Mouse (Mus musculus) MEL (cell line): ENCODE measurements around the gene Gadd45gip1. TPM values are rescaled to one million over a fixed set of nuclear protein-coding genes. Genes with fewer than 3 reads are reported as not detected.
A peak's percentile ranks its signal among the peaks of the same experiment; 100 is the strongest.

Source experiments
- DNase-seq: peaks from one replicate; pipeline ENCODE4 v3.0.0; 2011; ENCODE audit warnings: low read depth, low spot score
- H3K27ac ChIP-seq: 2 replicates; pipeline ENCODE4 v1.5.1; 2012; ENCODE audit warnings: low read depth, mild to moderate bottlenecking, control low read depth, low read length, moderate library complexity; ENCODE audit not compliant: control insufficient read depth
- H3K27me3 ChIP-seq, 2 experiments: fragments of 150-350 bp in 1 of 2; sonication (generic) in 1 of 2; 2 replicates each; pipeline ENCODE4 v1.6.1; 2012; ENCODE audit warnings: low read length in 2 of 2, mild to moderate bottlenecking in 2 of 2, improper control_type of control experiment in 1 of 2, moderate library complexity in 1 of 2; ENCODE audit not compliant: insufficient read depth in 2 of 2, control insufficient read depth in 1 of 2
- H3K36me3 ChIP-seq, 2 experiments: 2 replicates each; pipeline ENCODE4 v1.6.1; 2012 to 2014; ENCODE audit warnings: low read length in 2 of 2, improper control_type of control experiment in 1 of 2, inconsistent platforms in 1 of 2, mild to moderate bottlenecking in 1 of 2; ENCODE audit not compliant: insufficient read depth in 2 of 2, control insufficient read depth in 1 of 2
- H3K4me1 ChIP-seq, 2 experiments: fragments of 150-350 bp in 1 of 2; sonication (generic) in 1 of 2; 2 replicates each; pipeline ENCODE4 v1.6.1; 2012; ENCODE audit warnings: low read length in 2 of 2, improper control_type of control experiment in 1 of 2, mild to moderate bottlenecking in 1 of 2; ENCODE audit not compliant: insufficient read depth in 2 of 2, control insufficient read depth in 1 of 2
- H3K4me3 ChIP-seq, 2 experiments: fragments of 150-350 bp in 1 of 2; sonication (generic) in 1 of 2; 2 replicates each; pipeline ENCODE4 v1.5.1; 2012; ENCODE audit warnings: low read depth in 2 of 2, low read length in 2 of 2, mild to moderate bottlenecking in 2 of 2, moderate library complexity in 2 of 2, control low read depth in 1 of 2, improper control_type of control experiment in 1 of 2; ENCODE audit not compliant: control insufficient read depth in 1 of 2, insufficient read depth in 1 of 2
- H3K79me2 ChIP-seq: 2 replicates; pipeline ENCODE4 v1.6.1; 2012; ENCODE audit warnings: mild to moderate bottlenecking, low read length, moderate library complexity; ENCODE audit not compliant: control insufficient read depth, poor library complexity, insufficient read depth
- H3K9ac ChIP-seq: 2 replicates; pipeline ENCODE4 v1.6.1; 2012; ENCODE audit warnings: low read depth, mild to moderate bottlenecking, control low read depth, low read length, moderate library complexity; ENCODE audit not compliant: control insufficient read depth, poor library complexity, severe bottlenecking
- H3K9me3 ChIP-seq: fragments of 150-350 bp; sonication (generic); replicated peaks from 2 replicates; pipeline ENCODE4 v1.6.1; 2012; ENCODE audit warnings: mild to moderate bottlenecking, low read length, improper control_type of control experiment, moderate library complexity; ENCODE audit not compliant: insufficient read depth
- BHLHE40 ChIP-seq: IDR thresholded peaks from 2 replicates; pipeline ENCODE4 v1.6.1; 2012; ENCODE audit warnings: low read depth, mild to moderate bottlenecking, inconsistent platforms, low read length, improper control_type of control experiment, borderline replicate concordance
- CTCF ChIP-seq, 3 experiments: IDR thresholded peaks in 2 of 3; conservative IDR thresholded peaks in 1 of 3; 2 replicates each; pipeline ENCODE4 v1.5.1; 2011 to 2012; ENCODE audit warnings: low read length in 3 of 3, low read depth in 2 of 3, mild to moderate bottlenecking in 2 of 3, improper control_type of control experiment in 1 of 3, inconsistent platforms in 1 of 3, mixed read lengths in 1 of 3, moderate library complexity in 1 of 3; ENCODE audit not compliant: control insufficient read depth in 1 of 3, insufficient read depth in 1 of 3, poor library complexity in 1 of 3, severe bottlenecking in 1 of 3
- ELF1 ChIP-seq: IDR thresholded peaks from 2 replicates; pipeline ENCODE4 v1.6.1; 2014; ENCODE audit warnings: low read depth, mild to moderate bottlenecking, inconsistent platforms, low read length, improper control_type of control experiment, moderate library complexity
- EP300 ChIP-seq, 2 experiments: IDR thresholded peaks; 2 replicates each; pipeline ENCODE4 v1.6.1; 2011; ENCODE audit warnings: improper control_type of control experiment in 2 of 2, low read length in 2 of 2, low read depth in 1 of 2, mild to moderate bottlenecking in 1 of 2
- ETS1 ChIP-seq: IDR thresholded peaks from 2 replicates; pipeline ENCODE4 v1.6.1; 2012; ENCODE audit warnings: low read depth, mild to moderate bottlenecking, inconsistent platforms, low read length, improper control_type of control experiment, moderate library complexity
- GABPA ChIP-seq: IDR thresholded peaks from 2 replicates; pipeline ENCODE4 v1.6.1; 2012; ENCODE audit warnings: low read depth, mild to moderate bottlenecking, inconsistent platforms, low read length, improper control_type of control experiment, moderate library complexity
- GATA1 ChIP-seq: IDR thresholded peaks from 2 replicates; pipeline ENCODE4 v1.6.1; 2011; ENCODE audit warnings: low read depth, low read length, improper control_type of control experiment
- HCFC1 ChIP-seq: IDR thresholded peaks from 2 replicates; pipeline ENCODE4 v1.6.1; 2012; ENCODE audit warnings: low read depth, mild to moderate bottlenecking, inconsistent platforms, low read length, improper control_type of control experiment, moderate library complexity
- MAX ChIP-seq: IDR thresholded peaks from 2 replicates; pipeline ENCODE4 v1.6.1; 2011; ENCODE audit warnings: low read length, improper control_type of control experiment
- MAZ ChIP-seq: IDR thresholded peaks from 2 replicates; pipeline ENCODE4 v1.6.1; 2012; ENCODE audit warnings: low read depth, mild to moderate bottlenecking, inconsistent platforms, low read length, improper control_type of control experiment
- MYB ChIP-seq: IDR thresholded peaks from 2 replicates; pipeline ENCODE4 v1.6.1; 2011; ENCODE audit warnings: mild to moderate bottlenecking, low read depth, low read length, improper control_type of control experiment
- MYC ChIP-seq: IDR thresholded peaks from 2 replicates; pipeline ENCODE4 v1.6.1; 2011; ENCODE audit warnings: low read depth, mild to moderate bottlenecking, low read length, improper control_type of control experiment, moderate library complexity
- NELFE ChIP-seq: IDR thresholded peaks from 2 replicates; pipeline ENCODE4 v1.6.1; 2011; ENCODE audit warnings: low read depth, low read length, improper control_type of control experiment
- NRF1 ChIP-seq: IDR thresholded peaks from 2 replicates; pipeline ENCODE4 v1.6.1; 2014; ENCODE audit warnings: low read depth, mild to moderate bottlenecking, inconsistent platforms, low read length, improper control_type of control experiment, moderate library complexity; ENCODE audit not compliant: poor library complexity, insufficient read depth, severe bottlenecking
- POLR2A ChIP-seq, 2 experiments: IDR thresholded peaks; 2 replicates each; pipeline ENCODE4 v1.6.1; 2011 to 2012; ENCODE audit warnings: low read length in 2 of 2, mild to moderate bottlenecking in 2 of 2, control low read depth in 1 of 2, improper control_type of control experiment in 1 of 2, low read depth in 1 of 2, moderate library complexity in 1 of 2; ENCODE audit not compliant: control insufficient read depth in 1 of 2, insufficient read depth in 1 of 2, poor library complexity in 1 of 2
- RAD21 ChIP-seq: IDR thresholded peaks from 2 replicates; pipeline ENCODE4 v1.6.1; 2011; ENCODE audit warnings: mild to moderate bottlenecking, low read depth, low read length, improper control_type of control experiment
- RCOR1 ChIP-seq: IDR thresholded peaks from 2 replicates; pipeline ENCODE4 v1.6.1; 2012; ENCODE audit warnings: low read depth, mild to moderate bottlenecking, inconsistent platforms, low read length, improper control_type of control experiment
- SIN3A ChIP-seq: IDR thresholded peaks from 2 replicates; pipeline ENCODE4 v1.6.1; 2012; ENCODE audit warnings: low read length, improper control_type of control experiment, inconsistent platforms
- SMC3 ChIP-seq: IDR thresholded peaks from 2 replicates; pipeline ENCODE4 v1.6.1; 2011; ENCODE audit warnings: low read depth, low read length, improper control_type of control experiment
- TBP ChIP-seq: IDR thresholded peaks from 2 replicates; pipeline ENCODE4 v1.8.0; 2011; ENCODE audit warnings: low read depth, low read length, improper control_type of control experiment
- UBTF ChIP-seq: IDR thresholded peaks from 2 replicates; pipeline ENCODE4 v1.6.1; 2012; ENCODE audit warnings: low read depth, mild to moderate bottlenecking, inconsistent platforms, low read length, improper control_type of control experiment, moderate library complexity, borderline replicate concordance; ENCODE audit not compliant: insufficient read depth
- USF1 ChIP-seq: IDR thresholded peaks from 2 replicates; pipeline ENCODE4 v1.6.1; 2014; ENCODE audit warnings: low read depth, mild to moderate bottlenecking, inconsistent platforms, low read length, improper control_type of control experiment, moderate library complexity
- ZC3H11A ChIP-seq: IDR thresholded peaks from 2 replicates; pipeline ENCODE4 v1.6.1; 2012; ENCODE audit warnings: low read depth, mild to moderate bottlenecking, inconsistent platforms, low read length, improper control_type of control experiment
- ZNF384 ChIP-seq: IDR thresholded peaks from 2 replicates; pipeline ENCODE4 v1.6.1; 2012; ENCODE audit warnings: low read depth, mild to moderate bottlenecking, inconsistent platforms, low read length, improper control_type of control experiment
- polyA plus RNA-seq, 2 experiments: library from polyadenylated mRNA; stranded (reverse) in 1 of 2; unstranded in 1 of 2; fragments of >175 nt in 1 of 2; fragments of >200 nt in 1 of 2; gene quantifications; 2 replicates each; pipeline versions ENCODE4 v1.2.1 to v1.2.4; 2012; ENCODE audit warnings: low replicate concordance in 2 of 2, low read depth in 1 of 2; ENCODE audit not compliant: insufficient read length in 2 of 2, insufficient read depth in 1 of 2, missing spikeins in 1 of 2
- total RNA-seq: library from RNA; depleted of rRNA; stranded (reverse); fragments of 300-350 nt; gene quantifications from 2 replicates; pipeline ENCODE4 v1.2.3, GENCODE M21; 2012

Gadd45gip1 gene
- total and polyA plus RNA-seq, 3 experiments, result 51.8 to 62.9 TPM; not detected in 1

DNA sequence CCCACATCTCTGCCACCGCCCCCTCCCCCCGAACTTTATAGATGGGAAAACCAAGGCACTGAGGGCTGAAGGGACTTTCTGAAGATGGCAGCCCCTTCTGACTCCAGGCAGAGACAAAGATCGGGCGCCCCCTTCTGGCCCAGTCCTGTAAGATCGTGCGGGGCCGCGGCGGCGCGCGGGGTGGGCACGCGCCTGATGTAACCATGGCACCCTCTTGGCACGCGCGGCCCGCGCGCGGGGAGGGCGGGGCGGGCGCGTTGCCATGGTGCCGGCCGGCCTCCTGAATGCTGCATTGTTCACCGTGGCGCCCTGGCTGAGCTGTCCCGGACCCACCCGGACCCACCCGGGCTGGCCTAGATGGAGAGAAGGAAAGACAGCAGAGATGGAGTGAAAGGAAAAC lies 20.4 kb upstream of the Gadd45gip1 start (continued):
- TF ChIP-seq HCFC1, result 0 out of 2 replicates have a peak, but pooled peaks have one; percentile 19
- peak; percentile 53; the same call in 1 of the 2 replicates for TF ChIP-seq ELF1
- TF ChIP-seq GABPA, result no peak
- TF ChIP-seq GATA1, result no peak
- peak; percentile 52; the same call in 1 of the 2 replicates for TF ChIP-seq NRF1
- TF ChIP-seq RCOR1, result no peak
- peak; percentile 70 for TF ChIP-seq BHLHE40

DNA sequence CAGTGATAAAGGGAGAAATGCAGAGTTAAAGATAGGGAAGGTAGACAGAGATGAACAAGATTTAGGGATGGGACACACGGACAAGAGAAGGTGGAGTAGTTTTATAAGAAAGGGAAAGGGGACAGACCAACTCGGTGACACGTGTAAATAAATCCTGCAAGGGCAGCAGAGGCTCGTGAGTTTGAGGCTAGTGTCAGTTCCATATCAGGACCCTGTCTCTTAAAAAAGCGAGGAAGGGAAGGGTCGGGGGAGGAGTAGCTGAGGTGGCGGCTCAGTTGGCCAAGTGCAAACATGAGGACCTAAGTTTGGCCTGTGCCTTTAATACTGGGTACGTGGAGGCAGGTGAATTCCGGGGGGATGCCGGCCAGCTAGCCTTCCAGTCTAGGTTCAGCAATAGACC lies 20.0 kb upstream of the Gadd45gip1 start:
- Histone ChIP-seq H3K27me3 (no peaks in the 10 kb centered on the region), H3K27ac (no peak overlapping the region), H3K36me3 (peaks cover 0 to 5% of the 10 kb centered on the region in 2 experiments; a peak in 1 of 4 replicates), H3K9me3 (no peaks in the 10 kb centered on the region), H3K4me1 (peaks cover 0 to 10% of the 10 kb centered on the region in 2 experiments; a peak in 3 of 4 replicates), H3K9ac (peak overlapping the region; percentile 20), H3K4me3 (peak overlapping the region; percentile 53 to 56), H3K79me2 (no peaks in the 10 kb centered on the region)
- DNase-seq, result no peak
- TF ChIP-seq ZNF384 (no peak), MYC (no peak), ETS1 (no peak), MYB (no peak), RCOR1 (no peak), TBP (no peak), BHLHE40 (no peak), SMC3 (no peak), CTCF (IDR thresholded peaks at IDR 0.05 in 2 of 3, conservative IDR thresholded peaks at IDR 0.05 in 1 of 3; ENCODE audit: control insufficient read depth in 1 of 3, insufficient read depth in 1 of 3, low read depth in 2 of 3, low read length in 3 of 3, poor library complexity in 1 of 3, severe bottlenecking in 1 of 3) (no peak), UBTF (no peak), USF1 (no peak)

DNA sequence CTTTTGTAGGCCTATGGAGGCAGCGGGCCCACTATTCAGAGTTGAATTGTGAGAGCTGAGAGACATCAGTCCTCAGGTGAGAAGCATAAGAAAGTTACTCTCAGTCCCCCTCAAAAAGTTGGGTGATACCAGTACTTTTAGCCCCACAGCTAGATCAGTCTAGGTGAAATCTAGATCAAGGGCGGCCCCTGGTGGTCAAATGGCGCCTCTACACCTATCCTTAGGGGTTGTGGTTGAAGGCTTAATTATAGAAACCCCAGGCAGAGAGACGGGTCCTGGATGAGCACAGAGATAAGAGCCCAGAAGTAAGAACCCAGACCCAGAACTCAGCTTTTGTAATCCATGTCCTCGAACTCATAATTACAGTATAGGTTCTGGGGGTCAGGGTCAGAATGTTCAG lies 18.3 kb upstream of the Gadd45gip1 start:
- peak; percentile 44; the same call in 1 of the 2 replicates for TF ChIP-seq SIN3A
- peak; percentile 96 for TF ChIP-seq SMC3
- TF ChIP-seq RAD21, result peak; percentile 97
- no peak for TF ChIP-seq POLR2A (IDR thresholded peaks at IDR 0.05; ENCODE audit: control insufficient read depth in 1 of 2, insufficient read depth in 1 of 2, low read depth in 1 of 2, low read length in 2 of 2, poor library complexity in 1 of 2)
- TF ChIP-seq NELFE, result no peak
- peak; percentile 92 for TF ChIP-seq ZC3H11A
- TF ChIP-seq CTCF (IDR thresholded peaks at IDR 0.05 in 2 of 3, conservative IDR thresholded peaks at IDR 0.05 in 1 of 3; ENCODE audit: control insufficient read depth in 1 of 3, insufficient read depth in 1 of 3, low read depth in 2 of 3, low read length in 3 of 3, poor library complexity in 1 of 3, severe bottlenecking in 1 of 3), result peak; percentile 73 to 90 (median 90)
- 0 out of 2 replicates have a peak, but pooled peaks have one; percentile 49 for TF ChIP-seq MAZ
- no peak for TF ChIP-seq EP300 (IDR thresholded peaks at IDR 0.05; ENCODE audit: low read depth in 1 of 2, low read length in 2 of 2)
- no peak for TF ChIP-seq MAX
- H3K27ac ChIP-seq, result no peak overlapping the region
- no peaks in the 10 kb centered on the region for H3K27me3 ChIP-seq
- H3K79me2 ChIP-seq, result no peaks in the 10 kb centered on the region
- DNase-seq, result peak; percentile 81
- no peak overlapping the region for H3K9ac ChIP-seq
- H3K9me3 ChIP-seq, result no peaks in the 10 kb centered on the region
- peaks cover 0 to 5% of the 10 kb centered on the region in 2 experiments; a peak in 3 of 4 replicates for H3K4me1 ChIP-seq
- H3K4me3 ChIP-seq, result no peak overlapping the region
- H3K36me3 ChIP-seq, result peaks cover 0 to 2% of the 10 kb centered on the region in 2 experiments; a peak in 1 of 4 replicates
